Mouse (Mus musculus) thymus, adult 2 months (tissue): ENCODE data around the gene Dcaf10.
A peak's percentile ranks its signal among the peaks of the same experiment; 100 is the strongest.

ENCODE experiments used
- CTCF ChIP-seq: fragments of 200-500 bp; IDR thresholded peaks from 2 replicates; pipeline ENCODE4 v1.5.1; 2012; ENCODE audit warnings: mild to moderate bottlenecking, control low read depth, low read length, moderate library complexity, borderline replicate concordance; ENCODE audit not compliant: control insufficient read depth, poor library complexity, insufficient read depth; ENCODE audit errors: extremely low read depth
- POLR2A ChIP-seq: fragments of 200-500 bp; IDR thresholded peaks from 2 replicates; pipeline ENCODE4 v1.6.1; 2012; ENCODE audit warnings: mild to moderate bottlenecking, low read length, control low read depth, moderate library complexity; ENCODE audit not compliant: control insufficient read depth, poor library complexity, insufficient read depth; ENCODE audit errors: extremely low read depth

- TF ChIP-seq CTCF, result 0 out of 2 replicates have a peak, but pooled peaks have one; percentile 17
- 0 out of 2 replicates have a peak, but pooled peaks have one; percentile 16 for TF ChIP-seq POLR2A
These were observed 45.0 kb upstream of the Dcaf10 start, which contains the start of gene Trmt10b for GRCm38 (mm10) chr4:45296662-45297564.
